Mouse (Mus musculus) midbrain, embryonic 14.5 days (tissue): Measurements from ENCODE around the gene Nfasc. TPM values are rescaled to one million over a fixed set of nuclear protein-coding genes. Genes with fewer than 3 reads are reported as not detected.

Experiments used
- ATAC-seq: fragments of 200-750 bp; cut with Nextera tagmentation; 2 replicates; pipeline ENCODE4 v1.8.0; 2017; ENCODE audit warnings: moderate number of reproducible peaks, moderate library complexity; ENCODE audit not compliant: low FRiP score, low TSS enrichment
- DNase-seq: peaks from one replicate; pipeline ENCODE4 v3.0.0-alpha.2; 2015
- H3K27ac ChIP-seq: fragments of 300-500 bp; sonication (generic); replicated peaks from 2 replicates; pipeline ENCODE4 v1.5.1; 2014; ENCODE audit warnings: mild to moderate bottlenecking, low read depth, low read length, moderate library complexity
- H3K27me3 ChIP-seq: fragments of 300-500 bp; sonication (generic); 2 replicates; pipeline ENCODE4 v1.6.1; 2014; ENCODE audit warnings: low read length, control low read depth, mixed read lengths; ENCODE audit not compliant: control insufficient read depth, insufficient read depth
- H3K36me3 ChIP-seq: fragments of 300-500 bp; sonication (generic); 2 replicates; pipeline ENCODE4 v1.6.1; 2014; ENCODE audit warnings: low read length, control low read depth; ENCODE audit not compliant: control insufficient read depth, insufficient read depth
- H3K4me1 ChIP-seq: fragments of 300-500 bp; sonication (generic); 2 replicates; pipeline ENCODE4 v1.6.1; 2014; ENCODE audit warnings: mild to moderate bottlenecking, antibody characterized with exemption, low read length, control low read depth; ENCODE audit not compliant: control insufficient read depth, insufficient read depth
- H3K4me2 ChIP-seq: fragments of 300-500 bp; sonication (generic); 2 replicates; pipeline ENCODE4 v1.6.1; 2014; ENCODE audit warnings: mild to moderate bottlenecking, low read length, moderate library complexity
- H3K4me3 ChIP-seq: fragments of 300-500 bp; sonication (generic); replicated peaks from 2 replicates; pipeline ENCODE4 v1.5.1; 2014; ENCODE audit warnings: low read depth, low read length
- H3K9ac ChIP-seq: fragments of 300-500 bp; sonication (generic); replicated peaks from 2 replicates; pipeline ENCODE4 v1.6.1; 2014; ENCODE audit warnings: mild to moderate bottlenecking, low read length, moderate library complexity
- H3K9me3 ChIP-seq: fragments of 300-500 bp; sonication (generic); 2 replicates; pipeline ENCODE4 v1.6.1; 2016; ENCODE audit warnings: low read length, control low read depth, mixed read lengths; ENCODE audit not compliant: control insufficient read depth
- WGBS: fragments of 180-500 bp; shearing (Covaris S2); extraction: QIAGEN DNeasy Blood & Tissue Kit; methylation state at CpG from one replicate; pipeline ENCODE4 v1.1.7; 2014; 5-methylcytosine and 5-hydroxymethylcytosine counted together
- polyA plus RNA-seq: library from polyadenylated mRNA; unstranded; fragments of >200 nt; fragmentation: Nextera tagmentation; extraction: Ambion mirVana; gene quantifications from 2 replicates; pipeline ENCODE4 v1.2.1, GENCODE M21; 2014

The Nfasc gene
- polyA plus RNA-seq, 1 experiment from 2014 or later, result 48.6 TPM

- 86% methylated on average over 18 of the region's 18 CpGs for WGBS
- H3K36me3 ChIP-seq, result peaks cover 84% of the 10 kb centered on the region
Observed at GRCm38 (mm10) chr1:132518621-132519020, 223.0 kb downstream of the Nfasc start.

GRCm38 (mm10) chr1:132516776-132517175 lies 224.8 kb downstream of the Nfasc start:
- DNase-seq (no peak), ATAC-seq (no peak)
- Histone ChIP-seq H3K4me3 (no peak overlapping the region), H3K27me3 (no peaks in the 10 kb centered on the region), H3K4me2 (no peak overlapping the region), H3K4me1 (no peaks in the 10 kb centered on the region), H3K9ac (no peak overlapping the region), H3K27ac (no peak overlapping the region), H3K36me3 (peaks cover 68% of the 10 kb centered on the region), H3K9me3 (no peaks in the 10 kb centered on the region)
- WGBS, result 96% methylated on average over 11 of the region's 11 CpGs

More at GRCm38 (mm10) chr1:132518621-132519020, 223.0 kb downstream of the Nfasc start:
- no peaks in the 10 kb centered on the region for H3K27me3 ChIP-seq
- no peak overlapping the region for H3K4me2 ChIP-seq
- H3K27ac ChIP-seq, result no peak overlapping the region
- H3K9ac ChIP-seq, result no peak overlapping the region
- ATAC-seq (no peak), DNase-seq (no peak)
- H3K4me3 ChIP-seq, result no peak overlapping the region
- H3K9me3 ChIP-seq, result no peaks in the 10 kb centered on the region
- no peaks in the 10 kb centered on the region for H3K4me1 ChIP-seq

- 93% methylated on average over 12 of the region's 12 CpGs for WGBS
- Histone ChIP-seq H3K36me3 (peaks cover 59% of the 10 kb centered on the region), H3K9ac (no peak overlapping the region), H3K27ac (no peak overlapping the region), H3K4me2 (no peak overlapping the region), H3K27me3 (no peaks in the 10 kb centered on the region), H3K4me1 (no peaks in the 10 kb centered on the region), H3K4me3 (no peak overlapping the region), H3K9me3 (no peaks in the 10 kb centered on the region)
- ATAC-seq (no peak), DNase-seq (no peak)
Observed at GRCm38 (mm10) chr1:132515339-132515738, 226.3 kb downstream of the Nfasc start.

Other genes with a start within 250 kb of the Nfasc start
- 1.1 and 1.3 TPM in 2 replicates for gene Tmem81, start 235.6 kb downstream of the Nfasc start, polyA plus RNA-seq
- gene Cntn2, start 198.5 kb downstream of the Nfasc start, polyA plus RNA-seq, result 36.9 and 65.3 TPM in 2 replicates
- gene Lrrn2, start 138.5 kb upstream of the Nfasc start, polyA plus RNA-seq, result 36.5 and 37.0 TPM in 2 replicates